Mouse (Mus musculus) cerebellum, postnatal 4 days (tissue): ENCODE data around the gene Dpm2.

Source experiments
- DNase-seq, 2 experiments: peaks; one replicate each; pipeline ENCODE4 v3.0.0; 2022; ENCODE audit warnings: low spot score in 2 of 2, mixed read lengths in 1 of 2

The Dpm2 gene

DNA sequence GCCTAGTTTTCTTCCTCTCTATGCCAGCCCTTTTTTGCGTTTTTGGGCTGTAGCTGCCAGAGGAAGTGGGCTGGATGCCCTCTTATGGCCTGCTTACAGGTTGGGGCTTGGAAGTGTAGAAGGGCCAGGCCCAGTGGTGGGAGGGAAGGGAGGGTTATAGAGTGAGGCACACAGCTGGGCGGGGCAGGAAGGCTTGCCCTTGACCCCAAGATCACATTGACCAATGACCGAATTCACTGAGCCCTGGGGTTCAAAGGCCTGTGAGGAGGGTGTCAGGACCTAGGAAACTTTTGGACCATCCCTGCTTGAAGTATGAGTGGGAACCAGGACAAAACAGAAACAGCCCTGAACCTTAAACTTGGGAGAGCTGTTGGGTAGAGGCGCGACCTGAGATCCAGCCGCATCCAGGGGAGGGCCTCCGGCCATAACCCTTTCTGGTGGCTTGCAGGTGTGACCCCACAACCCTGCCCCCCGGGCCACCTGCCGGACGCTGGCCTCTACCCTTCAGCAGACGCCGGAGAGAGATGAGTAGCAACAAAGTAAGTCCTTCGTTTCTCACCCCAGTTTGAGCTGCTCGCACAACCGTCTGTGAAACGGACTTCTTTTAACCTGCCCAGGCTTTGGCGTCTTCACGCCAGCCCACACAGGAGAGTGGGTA, 38.2 kb downstream of the Dpm2 start:
- DNase-seq = no peak

DNA sequence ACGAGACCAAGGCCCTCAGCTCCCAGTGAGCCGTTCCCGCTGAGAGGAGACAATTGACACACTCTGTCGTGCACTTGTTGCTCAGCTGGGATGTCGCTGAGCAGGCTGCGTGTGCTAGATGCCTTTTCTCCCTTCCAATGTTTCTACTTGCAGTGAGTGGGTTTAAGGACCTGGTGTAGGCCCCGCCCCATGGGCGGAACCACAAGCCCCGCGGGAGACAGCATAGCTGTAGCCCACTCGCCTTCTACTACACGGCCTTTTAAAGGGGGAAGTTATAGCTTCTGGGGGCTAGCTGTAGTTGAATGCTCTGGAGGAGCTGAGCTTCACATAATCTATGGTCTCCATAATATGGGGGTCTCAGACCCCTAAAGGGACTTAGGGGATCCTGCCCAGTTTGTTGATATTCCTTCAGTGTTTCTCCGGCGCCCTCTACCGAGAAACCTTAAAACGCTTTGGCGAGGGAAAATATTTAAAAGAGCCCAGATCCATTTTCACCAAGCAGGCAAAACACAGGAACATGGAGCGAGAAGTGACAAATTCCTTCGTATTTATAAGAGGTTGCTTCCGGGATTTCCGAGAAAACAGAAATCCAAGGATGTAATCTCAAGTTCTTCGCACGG, 40.1 kb downstream of the Dpm2 start:
- no peak for DNase-seq

DNA sequence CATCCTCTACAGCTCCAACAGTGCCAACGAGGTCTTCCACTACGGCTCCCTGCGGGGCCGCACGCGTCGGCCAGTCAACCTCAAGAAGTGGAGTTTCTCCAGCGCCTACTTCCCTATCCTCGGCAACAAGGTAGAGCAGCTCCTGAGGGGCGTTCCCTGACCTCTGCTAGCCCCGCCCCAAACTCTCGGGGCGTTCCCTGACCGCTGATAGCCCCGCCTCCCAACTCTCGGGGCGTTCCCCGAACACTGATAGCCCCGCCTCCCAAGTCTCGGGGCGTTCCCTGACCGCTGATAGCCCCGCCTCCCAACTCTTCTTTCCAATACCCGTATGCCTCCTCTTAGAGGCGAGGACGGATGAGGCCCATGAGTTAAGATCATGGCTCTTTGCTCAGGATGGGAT, 41.6 kb downstream of the Dpm2 start:
- DNase-seq = no peak

DNA sequence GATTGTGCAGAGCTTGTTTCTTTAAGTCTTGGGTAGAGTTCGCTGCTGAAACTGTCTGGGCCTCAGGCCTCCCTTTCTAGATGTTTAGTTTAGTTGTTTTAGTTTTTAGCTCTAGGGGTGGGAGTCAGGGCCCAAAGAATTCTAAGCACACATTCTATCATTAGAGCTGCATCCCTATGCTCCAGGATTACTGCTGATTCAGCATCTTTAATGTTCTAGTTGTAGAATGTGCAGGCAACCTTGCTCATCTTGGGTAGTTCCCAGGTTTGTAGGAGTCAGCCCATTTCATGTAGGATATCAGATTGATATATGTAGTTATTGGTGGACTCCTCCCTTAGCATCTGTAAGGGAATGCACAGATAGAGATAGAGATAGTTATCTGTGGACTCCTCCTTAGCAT, 46.5 kb downstream of the Dpm2 start:
- no peak for DNase-seq

DNA sequence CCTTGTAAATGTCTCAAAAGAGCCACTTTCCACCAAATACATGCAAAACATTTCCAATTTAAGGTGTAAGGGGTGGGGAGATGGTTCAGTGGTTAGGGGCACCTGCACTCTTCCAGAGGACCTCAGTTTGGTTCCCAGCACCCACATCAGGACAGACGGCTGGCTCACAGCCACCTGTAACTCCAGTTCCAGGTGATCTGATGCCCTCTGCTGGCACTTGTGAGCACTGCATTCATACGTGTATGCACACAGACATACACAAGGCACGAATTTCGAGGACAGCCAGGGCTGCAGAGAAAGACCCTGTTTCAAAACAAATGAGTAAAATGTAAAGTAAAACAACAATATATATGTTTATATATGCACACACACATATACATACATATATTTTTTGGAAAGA, 46.9 kb downstream of the Dpm2 start:
- DNase-seq = no peak

DNA sequence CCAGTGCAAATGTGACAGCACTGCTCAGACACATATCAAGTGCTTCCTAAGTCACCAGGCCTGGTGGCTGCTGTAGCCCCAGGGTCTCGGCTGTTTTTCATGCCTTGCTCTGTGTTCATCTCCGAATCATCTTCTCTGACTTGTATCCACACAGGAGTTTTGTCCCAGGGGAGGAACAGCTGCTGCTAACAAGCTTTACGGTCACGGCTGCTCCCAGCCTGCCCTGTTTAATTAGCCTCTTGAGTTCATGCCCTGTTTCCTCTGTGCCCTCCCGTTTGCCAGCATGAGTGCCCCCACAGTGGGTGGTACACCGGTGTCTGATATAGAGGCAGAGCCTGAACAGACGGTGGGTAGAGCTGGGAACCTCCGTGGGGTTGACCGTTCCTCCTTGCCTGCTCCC, 47.4 kb downstream of the Dpm2 start:
- DNase-seq = no peak

DNA sequence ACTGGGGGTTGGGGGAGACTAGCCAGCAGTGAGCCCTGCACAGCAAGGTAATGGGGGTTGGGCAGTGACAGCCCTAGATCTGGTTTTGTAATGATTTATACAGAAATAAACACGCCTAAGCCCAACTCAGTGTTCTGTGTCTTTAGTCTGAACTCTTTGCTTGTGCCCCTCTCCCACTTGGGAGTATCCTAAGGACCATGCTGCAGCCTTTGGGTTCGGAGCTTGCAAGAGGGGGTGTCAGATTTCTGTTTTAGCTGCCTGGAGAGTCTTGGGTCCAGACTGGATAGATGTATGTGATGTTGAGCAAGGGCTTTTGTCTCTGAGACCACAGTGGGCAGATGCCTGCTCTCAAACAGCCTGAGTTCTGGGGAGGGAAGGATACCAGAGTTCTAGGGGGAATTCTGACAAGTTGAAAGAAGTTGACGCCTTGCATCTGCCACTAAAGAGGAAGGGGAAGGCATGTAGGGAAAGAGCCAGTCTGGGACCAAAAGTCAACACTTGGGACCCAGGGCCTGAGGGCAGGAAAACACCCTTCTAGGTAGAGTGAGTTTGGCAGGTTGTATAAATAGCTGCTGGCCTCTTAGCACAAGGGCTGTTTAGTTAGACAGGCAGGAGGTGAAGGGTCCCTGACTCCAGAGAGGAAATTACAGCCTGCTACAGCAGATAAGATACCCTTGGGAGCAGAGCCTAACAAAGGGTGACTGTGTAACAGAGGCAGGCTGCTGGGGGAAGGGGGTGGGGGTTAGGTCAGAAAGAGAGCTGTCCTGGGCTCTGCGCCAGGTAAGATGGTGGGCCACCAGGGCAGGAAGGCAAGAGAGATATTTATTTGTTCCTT, 50.2 kb downstream of the Dpm2 start:
- no peak for DNase-seq

DNA sequence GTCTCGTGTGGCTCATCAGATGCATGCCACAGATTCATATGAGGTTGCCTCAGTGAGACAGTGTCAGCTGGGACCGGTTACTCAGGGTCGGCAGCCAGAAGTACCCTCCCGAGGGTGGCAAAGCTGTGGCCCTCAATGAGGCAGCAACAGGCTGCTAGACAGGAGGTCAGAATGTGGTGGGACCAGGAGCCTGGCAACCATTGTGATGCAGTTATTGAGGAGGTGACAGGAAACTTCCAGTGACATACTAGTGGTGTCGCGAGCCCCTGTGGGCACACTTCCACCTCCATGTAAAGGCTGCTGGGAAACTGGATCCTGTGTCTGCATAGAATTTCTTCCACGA, 50.8 kb downstream of the Dpm2 start, which contains the start of gene Ak1:
Gene Ak1 (plus strand): TSS at position 242 of the 343 bp plus-strand sequence.
- no peak for DNase-seq
